Mouse (Mus musculus): ENCODE results near the gene Ms4a18.
"Not testable (repeated sequence)": the region's sequence is repeated elsewhere in the genome, so short reads cannot be mapped to it uniquely, and the experiment has no call there.

The Ms4a18 gene

DNA sequence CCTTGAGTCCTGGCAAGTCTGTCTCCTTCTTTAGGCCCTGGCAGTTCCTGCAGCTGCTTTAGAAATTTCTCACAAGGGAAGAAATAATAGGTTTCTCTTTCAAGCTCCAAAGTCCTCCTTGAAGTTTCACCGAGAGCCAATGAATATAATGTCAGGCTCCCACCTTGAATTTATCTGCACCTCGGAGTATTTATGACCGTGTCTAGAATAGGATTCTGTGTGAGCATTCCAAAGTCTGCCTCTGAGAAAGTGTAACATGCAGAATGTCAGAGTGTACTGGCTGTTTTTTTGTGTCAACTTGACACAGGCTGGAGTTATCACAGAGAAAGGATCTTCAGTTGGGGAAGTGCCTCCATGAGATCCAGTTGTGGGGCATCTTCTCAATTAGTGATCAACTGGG is at the start of gene Ms4a18:
TSS of gene Ms4a18 (minus strand) at position 141 of the 400 bp plus-strand sequence.
- DNase-seq (ENCODE audit: low spot score), result no peak

DNA sequence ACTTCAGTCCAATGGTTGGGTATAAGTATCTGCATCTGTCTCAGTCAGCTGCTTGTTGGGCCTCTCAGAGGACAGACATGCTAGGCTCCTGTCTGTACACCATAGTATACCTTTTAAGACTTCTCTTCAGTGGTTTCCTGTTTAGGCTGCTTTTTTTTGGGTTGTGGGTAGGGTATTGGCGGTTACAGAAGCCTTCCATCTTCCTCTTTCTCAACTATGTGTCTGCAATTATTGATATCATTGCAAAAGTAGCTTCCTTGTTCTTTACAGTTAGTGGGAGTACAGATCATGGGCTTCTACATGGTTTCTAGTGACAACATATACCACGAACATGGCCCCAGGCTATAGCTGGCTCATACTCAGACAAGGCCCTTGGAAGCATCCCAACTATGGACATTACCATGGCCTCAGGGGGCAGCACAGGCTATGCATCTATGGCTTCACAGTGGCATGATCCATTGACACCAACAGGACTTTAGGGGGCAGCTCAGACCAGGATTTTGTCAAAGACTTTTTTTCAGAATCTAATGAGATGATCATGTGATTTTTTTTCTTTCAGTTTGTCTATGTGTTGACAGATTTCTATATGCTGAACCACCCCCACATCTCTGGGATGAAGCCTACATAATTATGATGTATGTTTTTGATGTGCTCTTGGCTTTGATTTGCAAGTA is 47.5 kb upstream of the Ms4a18 start:
- no peak for DNase-seq (ENCODE audit: low spot score)

DNA sequence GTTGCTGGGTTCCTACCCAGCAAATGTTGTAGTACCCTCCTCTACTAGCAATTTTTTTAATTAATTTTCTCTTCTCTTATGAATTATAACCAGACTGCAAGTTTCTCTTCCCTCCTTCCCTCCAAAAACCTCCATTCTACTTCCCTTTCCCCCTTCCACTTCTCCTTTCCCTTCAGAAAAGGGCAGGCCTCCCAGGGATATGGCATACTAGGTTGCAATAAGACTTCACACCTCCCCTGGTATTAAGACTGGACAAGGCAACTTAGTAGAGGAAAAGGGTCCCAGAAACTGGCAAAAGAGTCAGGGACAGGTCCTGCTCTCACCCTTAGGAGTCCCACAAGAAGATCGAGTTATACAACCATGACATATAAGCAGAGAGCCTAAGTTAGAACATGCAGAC is 43.1 kb upstream of the Ms4a18 start:
- DNase-seq (ENCODE audit: low spot score), result no peak

DNA sequence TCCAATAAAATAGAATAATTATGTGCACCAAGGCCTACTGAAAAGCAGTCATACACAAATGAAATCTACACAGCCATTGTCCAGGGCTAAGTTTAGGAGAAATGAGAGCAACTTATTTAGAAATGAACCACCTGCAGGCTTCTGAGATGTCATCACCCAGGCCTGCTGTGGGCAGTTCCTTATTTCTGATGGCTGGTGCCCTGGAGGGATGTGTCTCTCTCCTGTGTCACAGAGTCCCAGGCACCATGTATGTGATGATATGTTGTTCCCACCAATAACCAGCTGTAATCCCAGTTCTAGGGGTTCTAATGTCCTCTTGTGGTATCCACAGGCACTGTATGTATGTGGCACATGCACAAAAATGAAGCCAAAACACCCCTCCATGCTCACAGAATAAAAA is 42.1 kb upstream of the Ms4a18 start:
- DNase-seq (ENCODE audit: low spot score), result no peak

DNA sequence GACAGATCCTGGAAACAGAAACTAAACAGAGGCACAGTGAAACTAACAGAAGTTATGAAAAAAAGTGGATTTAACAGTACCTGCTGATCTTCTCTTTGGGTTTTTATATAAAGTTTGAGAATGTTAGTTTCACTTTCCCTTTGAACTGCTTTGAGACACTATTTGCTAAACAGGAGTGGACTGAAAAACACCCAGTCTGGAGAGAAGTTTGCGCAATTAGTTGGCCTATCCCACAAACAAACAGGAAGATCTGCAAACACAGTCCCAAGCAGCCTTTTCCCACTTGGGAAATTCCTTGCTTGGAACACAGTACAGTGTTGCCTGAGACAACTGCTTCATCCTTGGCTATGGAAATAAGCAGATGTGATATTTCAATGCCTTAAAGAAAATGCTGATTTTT is 37.9 kb upstream of the Ms4a18 start:
- not testable (repeated sequence) for DNase-seq (ENCODE audit: low spot score)

DNA sequence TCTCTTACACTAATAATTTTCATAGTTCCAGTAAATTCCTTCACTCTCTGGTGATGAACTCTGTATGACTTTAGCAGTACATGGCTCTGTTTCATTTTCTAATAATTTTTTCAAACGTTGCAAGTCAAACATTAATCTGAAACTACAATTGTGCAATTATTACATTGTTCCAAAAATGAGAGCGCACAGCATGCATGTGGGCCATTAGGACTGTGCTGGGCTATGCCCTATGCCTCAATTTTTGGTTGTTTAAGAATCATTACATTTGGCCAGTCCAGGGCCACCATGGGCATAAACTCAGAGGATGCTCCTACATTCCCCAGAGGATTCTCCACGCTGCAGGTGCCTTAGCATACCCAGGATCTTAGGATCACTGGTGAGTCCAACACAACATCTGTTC is 35.4 kb upstream of the Ms4a18 start:
- no peak for DNase-seq (ENCODE audit: low spot score)

DNA sequence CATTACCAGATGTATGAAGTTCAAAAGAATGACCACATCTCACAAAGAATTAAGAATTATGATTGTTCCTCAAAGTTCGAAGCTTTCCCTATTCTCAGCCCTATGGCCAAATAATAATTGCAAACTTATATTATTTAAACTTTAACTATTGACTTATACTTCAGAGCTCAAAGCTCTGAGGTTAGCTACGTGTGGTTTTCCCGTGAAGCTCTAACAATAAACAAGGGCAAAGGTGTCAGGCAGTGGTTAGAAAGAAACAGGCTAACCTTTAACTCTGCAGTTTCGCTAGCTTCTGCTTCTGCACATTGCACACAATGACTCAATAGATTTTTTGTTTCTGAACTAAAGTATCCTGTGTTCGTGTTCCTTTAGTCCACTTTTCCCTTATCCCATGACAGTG is 35.0 kb upstream of the Ms4a18 start:
- DNase-seq (ENCODE audit: low spot score), result no peak

DNA sequence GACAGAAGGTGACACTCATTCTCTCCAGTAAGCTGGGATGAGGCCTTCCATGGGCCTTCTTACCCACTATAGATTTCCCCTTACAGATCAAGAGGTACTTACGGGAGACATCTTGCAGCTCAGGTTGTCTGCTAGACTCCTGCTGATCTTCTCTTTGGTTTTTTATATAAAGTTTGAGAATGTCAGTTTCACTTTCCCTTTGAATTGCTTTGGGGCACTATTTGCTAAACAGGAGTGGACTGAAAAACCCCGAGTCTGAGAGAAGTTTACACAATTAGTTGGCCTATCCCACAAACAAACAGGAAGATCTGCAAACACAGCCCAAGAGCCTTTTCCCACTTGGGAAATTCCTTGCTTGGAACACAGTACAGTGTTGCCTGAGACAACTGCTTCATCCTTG is 32.5 kb upstream of the Ms4a18 start:
- DNase-seq (ENCODE audit: low spot score), result no peak

DNA sequence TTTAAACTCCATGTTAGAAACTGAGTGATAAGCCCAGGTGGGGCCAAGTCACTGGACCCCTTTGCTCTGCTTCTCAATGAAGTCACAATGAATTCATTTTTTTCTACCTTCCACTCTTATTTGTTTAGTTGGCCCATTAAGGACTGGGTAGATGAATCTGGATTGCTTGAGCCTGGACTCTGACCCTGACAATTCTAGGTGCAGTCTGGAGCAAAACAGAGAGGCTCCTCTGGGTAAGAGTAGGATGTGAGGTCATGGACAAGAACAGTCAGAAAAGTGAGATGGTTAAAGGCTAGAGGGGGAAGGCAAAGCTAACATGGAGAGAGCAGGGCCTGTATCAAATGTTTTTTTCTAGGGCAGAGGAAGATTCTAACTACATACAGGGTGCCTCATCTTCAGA is 31.6 kb upstream of the Ms4a18 start:
- DNase-seq (ENCODE audit: low spot score), result no peak

DNA sequence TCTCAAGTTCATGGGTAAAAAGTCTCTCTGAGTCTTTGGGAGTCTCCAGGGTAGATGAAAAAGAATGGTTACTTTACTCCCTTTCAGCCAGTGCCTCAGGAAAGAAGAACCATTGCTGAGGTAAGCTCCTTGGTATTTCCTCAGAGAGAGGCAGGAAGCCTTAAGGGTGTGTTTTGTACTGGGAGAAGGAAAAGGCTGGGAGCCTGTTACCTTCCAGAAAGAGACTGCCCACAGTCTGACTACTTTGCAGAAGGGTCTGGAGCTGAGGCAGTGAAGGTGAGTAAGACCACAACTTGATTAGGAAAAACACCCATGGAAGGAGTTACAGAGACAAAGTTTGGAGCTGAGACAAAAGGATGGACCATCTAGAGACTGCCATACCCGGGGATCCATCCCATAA is 30.7 kb upstream of the Ms4a18 start:
- DNase-seq (ENCODE audit: low spot score), result no peak

DNA sequence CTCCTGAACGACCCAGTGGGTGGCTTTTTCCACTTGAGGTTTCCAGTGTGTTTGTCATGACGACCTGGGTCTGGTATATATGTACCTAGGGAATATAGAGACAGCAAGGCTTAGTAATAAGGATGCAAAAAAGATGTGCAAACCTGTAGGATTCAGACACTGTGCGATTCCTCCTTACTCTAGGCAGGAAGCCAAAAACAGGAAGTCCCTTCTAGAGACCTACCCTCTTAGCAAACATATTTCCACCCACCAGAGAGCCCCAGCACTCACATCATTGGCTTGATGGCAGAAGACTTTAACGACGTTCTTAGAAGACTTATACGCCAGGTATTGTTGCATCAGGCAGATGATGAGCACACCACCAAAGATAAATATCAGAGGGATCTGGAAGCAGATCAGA is 30.2 kb upstream of the Ms4a18 start:
- DNase-seq (ENCODE audit: low spot score), result no peak

DNA sequence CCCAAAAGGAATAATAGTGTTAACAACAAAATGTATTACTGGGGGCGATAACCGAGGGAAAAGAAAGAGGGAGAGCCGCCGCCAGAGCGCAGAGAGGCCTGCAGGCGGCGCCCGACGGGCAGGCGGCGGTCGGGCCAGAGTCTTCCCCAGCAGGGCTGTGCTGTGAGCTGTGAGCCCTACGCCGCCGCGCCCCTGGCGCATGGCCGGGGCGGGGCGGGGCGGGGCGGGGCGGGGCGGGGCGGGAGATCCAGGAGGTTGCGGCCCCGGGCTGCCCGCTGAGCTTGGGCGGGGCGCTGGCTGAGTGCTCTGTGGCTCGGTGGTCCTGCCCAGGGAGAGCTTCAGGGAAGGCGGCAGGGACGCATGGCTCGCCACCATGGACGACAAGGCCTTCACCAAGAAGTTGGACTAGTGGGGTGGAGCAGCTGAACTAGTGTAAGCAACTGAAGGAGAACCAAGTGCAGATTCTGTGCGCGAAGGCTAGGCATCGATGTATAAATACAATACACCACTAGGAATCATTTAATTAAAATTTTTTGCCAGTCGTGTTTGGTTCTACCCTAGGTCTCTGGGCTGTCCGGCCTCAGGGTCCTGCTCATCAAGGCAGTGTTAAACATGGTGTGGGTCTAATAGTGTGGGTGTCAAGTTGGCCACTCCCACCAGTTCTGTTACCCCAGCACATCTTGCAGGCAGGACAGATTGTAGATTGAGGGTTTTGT is 27.3 kb upstream of the Ms4a18 start:
- peak; percentile 34 for DNase-seq (ENCODE audit: low spot score)

DNA sequence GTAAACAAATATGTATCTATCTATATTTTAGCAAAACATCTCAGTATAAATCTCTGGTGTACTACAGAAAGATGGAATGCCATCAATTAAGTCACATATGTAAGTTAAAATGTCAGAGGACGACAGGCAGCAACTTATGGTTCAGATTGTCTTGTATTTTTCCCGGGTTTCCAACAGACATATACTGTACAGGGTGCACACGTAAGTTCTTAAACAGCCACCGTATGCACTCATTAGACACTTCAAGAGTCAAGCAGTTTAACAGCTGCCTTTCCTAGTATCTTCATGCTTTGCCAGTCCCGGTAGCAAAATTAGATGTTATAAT is 26.8 kb upstream of the Ms4a18 start:
- DNase-seq (ENCODE audit: low spot score), result no peak

DNA sequence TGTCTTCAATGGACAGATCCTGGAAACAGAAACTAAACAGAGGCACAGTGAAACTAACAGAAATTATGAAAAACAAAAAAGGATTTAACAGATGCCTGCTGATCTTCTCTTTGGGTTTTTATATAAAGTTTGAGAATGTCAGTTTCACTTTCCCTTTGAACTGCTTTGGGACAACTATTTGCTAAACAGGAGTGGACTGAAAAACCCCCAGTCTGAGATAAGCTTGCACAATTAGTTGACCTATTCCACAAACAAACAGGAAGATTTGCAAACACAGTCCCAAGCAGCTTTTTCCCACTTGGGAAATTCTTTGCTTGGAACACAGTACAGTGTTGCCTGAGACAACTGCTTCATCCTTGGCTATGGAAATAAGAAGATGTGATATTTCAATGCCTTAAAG is 19.7 kb upstream of the Ms4a18 start:
- no peak for DNase-seq (ENCODE audit: low spot score)

DNA sequence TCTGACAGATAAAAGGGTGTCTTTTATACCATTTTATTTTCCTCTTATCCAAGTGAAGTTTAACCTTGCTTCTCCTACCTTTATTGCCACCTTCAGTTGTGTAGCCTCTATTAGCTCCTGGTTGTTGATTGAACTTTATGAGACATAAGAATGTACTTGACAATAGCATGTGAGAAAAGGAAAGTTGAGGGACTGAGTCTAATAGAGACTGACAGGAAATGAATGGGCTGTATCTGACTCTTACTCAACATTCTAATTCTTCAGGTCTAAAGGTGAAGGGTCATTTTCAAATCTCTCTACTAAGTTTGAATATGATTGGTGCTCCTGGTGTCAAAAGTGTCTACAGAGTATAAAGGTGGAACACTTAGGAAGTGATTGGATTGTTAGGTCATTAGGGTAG is 4.6 kb upstream of the Ms4a18 start:
- no peak for DNase-seq (ENCODE audit: low spot score)

DNA sequence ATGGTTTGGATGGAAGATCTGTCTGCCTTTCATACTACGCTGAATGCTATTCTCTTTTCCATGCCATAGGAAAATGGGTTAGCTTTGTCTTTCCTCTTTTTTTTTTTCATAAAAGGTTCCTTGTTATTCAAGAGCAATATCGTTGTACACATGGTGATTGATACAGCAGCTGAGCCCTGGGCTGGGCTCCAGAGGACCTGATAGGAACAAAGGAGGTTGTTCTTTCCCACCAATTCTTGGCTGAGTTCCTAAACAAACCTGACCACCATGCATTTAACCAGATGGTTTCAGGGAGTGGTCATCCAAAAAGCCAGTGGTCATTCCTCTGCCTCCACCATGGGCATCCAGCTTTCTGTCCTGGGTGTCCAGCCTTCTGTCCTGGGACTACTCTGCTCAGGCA is 580 bp downstream of the Ms4a18 start:
- no peak for DNase-seq (ENCODE audit: low spot score)

DNA sequence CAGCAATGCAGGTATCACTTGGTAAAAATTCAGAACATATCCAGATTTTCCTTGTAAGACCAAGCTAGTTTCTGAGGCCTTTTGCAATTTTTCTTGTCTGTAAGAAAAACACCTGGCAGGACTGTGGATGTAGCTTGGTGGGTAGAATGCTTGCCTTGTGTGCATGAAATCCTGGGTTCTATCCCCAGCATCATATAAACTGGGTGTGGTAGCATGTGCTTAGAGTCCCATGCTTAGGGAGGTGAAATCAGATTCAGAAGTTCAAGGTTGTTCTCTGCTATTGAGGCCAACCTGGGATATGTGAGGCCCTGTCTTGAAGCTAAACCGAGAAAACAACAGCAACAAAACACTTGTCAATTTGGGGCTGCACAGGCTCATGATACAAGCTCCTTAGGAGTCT is 1.8 kb downstream of the Ms4a18 start:
- no peak for DNase-seq (ENCODE audit: low spot score)

DNA sequence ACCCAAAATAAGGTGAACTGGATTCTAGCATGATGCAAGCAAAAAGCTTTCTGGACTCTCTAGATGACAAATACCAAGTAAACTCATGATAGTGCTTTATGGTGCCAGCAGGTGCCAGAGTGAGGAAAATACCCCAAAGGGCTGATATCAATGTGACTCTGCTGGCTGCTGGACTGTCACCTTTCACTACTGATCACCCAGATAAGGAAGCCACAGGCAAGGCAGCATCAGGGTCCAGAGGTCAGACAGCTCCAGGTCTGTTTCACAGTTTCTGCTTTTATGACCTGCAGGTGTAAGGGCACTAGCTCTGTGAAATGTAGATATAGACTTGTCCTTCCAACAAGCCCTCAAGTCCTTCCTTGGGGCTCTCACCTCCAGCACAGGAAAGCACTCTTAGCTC is 2.4 kb downstream of the Ms4a18 start:
- no peak for DNase-seq (ENCODE audit: low spot score)

DNA sequence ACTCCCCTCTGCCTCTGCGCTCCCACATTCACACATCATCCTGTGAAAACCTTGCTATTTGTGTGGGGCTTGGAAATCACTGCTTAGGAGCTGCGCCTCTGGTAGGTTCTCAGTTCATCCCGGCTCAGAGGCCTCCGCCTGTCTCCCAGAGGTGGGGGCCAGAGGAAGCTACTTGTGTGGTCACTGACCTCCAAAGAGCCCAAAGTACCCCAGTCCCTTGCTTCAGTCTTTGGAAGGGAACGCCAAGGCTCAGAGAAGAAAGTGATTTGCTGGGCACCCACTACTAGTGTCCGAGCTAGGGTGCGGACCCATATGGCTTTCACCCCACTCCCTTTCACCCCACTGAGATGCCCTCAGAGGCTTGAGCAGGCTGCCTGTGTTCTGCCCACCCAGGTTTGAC is 24.7 kb downstream of the Ms4a18 start, which contains the start of gene Ms4a15:
TSS of gene Ms4a15 (minus strand) at position 101 of the 400 bp plus-strand sequence.
- no peak for DNase-seq (ENCODE audit: low spot score)

DNA sequence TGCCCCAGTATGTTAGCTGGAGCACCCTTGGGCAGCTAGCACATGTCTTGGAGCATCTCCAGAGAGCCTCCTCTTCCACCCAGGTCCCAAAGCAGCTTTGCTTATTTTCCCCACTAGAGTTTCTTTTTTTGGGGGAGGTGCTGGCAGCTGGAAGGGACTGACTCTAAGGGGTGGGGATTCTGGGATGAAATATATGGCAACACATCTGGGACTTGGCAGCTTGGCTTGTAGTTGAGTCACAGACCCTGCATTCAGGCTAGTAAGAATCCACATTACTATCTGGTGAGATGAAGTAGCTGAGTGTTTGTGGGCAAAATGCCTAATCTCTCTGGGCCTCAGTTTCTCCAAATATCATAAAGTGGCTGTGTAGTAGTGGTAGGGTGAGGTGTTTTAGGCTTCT is 25.9 kb downstream of the Ms4a18 start:
- DNase-seq (ENCODE audit: low spot score), result no peak

DNA sequence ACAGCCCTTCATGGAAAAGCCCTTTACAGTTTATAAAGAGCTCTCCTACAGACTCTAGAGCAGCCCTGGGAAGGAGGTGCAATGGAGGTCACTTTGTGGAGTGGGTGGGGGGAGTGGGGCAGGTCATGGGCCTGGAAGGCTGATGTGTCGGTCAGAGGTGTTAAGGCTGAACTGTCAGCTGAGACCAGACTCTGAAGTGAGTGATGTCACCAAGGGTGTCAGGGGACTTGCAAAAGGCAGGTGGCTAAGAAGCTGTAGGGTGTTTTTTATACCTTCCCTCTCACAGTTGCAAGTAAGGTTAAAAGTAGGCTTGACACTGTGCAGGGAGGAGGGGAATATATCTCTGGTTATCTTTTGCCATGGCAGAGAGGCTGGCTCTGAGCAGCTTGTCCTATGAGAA is 27.1 kb downstream of the Ms4a18 start:
- DNase-seq (ENCODE audit: low spot score), result no peak

DNA sequence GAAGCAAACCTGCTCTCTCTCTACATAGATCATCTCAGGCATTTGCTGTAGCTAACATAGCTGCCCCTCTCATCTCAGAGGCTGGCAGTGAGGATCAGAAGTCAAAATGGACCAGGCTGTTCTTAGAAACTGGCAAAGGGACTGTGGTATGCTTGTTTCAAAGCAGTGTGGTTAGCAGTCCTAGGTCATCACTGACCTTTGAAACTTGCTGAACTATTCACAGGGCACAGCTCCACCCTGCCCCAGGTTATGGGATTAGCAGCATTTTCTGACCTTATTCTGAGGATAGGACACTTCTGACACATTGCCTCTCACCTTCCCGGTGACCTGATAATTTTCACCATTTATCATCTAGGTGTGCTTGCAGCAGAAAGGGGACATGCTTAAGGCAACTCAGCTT is 29.3 kb downstream of the Ms4a18 start:
- DNase-seq (ENCODE audit: low spot score), result no peak

DNA sequence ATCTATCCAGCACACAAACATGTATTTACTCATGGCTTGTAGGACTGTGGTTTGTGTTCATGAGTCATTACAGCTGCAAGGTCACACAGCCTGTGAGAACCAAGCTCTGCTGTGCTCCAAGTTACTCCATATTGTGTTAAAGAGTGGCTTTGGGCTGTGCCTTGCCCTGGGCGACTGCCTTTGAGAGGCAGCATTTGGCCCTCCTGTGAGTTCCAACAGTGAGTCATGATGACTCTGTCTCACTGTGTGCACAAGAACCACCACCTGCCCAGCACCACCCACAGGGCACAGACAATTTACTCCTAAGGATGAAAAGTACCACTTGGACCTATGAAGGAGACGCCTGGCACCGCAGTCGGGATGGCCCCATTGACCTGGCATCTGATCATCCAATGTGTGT is 31.9 kb downstream of the Ms4a18 start:
- no peak for DNase-seq (ENCODE audit: low spot score)

DNA sequence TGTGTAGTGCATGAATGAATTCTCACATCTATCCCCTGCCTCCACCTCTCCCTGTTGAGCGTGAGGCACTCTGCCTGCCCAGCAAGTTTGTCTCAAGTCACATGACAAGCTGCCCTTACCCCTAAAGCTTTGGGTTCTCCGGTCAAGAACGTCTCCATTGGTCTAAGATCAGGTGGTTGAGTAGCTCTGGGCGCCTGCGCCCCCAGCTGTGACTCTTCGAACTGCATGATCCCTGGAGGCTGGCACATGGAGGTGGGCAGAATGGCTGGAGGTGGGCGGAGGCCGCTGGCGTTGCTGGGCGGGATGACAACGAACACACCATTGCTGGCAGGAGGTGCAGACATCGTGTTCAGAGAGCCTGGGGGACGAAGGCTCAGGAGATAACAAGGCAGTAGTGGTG is 33.3 kb downstream of the Ms4a18 start:
- DNase-seq (ENCODE audit: low spot score), result no peak

Measured in c-Kit-positive CD71-positive TER-119-positive erythroid progenitor cells, embryonic 14.5 days (primary cell).